Mouse (Mus musculus) cerebellum, postnatal 36 days (tissue): Measurements from ENCODE around the gene Limch1.
A peak's percentile ranks its signal among the peaks of the same experiment; 100 is the strongest.

Experiments
- DNase-seq, 2 experiments: peaks; one replicate each; pipeline ENCODE4 v3.0.0; 2021 to 2022; ENCODE audit warnings: mixed read lengths in 2 of 2

The Limch1 gene

GRCm38 (mm10) chr5:66989531-66989930 lies 243.9 kb downstream of the Limch1 start:
- DNase-seq = no peak

GRCm38 (mm10) chr5:66992401-66992800 lies 246.8 kb downstream of the Limch1 start:
- no peak for DNase-seq

- no peak for DNase-seq
Observed at GRCm38 (mm10) chr5:66993076-66993475, 247.4 kb downstream of the Limch1 start.

GRCm38 (mm10) chr5:66996124-66996523 lies 250.5 kb downstream of the Limch1 start:
- no peak for DNase-seq

GRCm38 (mm10) chr5:66996886-66997599 lies 251.4 kb downstream of the Limch1 start:
- DNase-seq = peak; percentile 82 to 85

- no peak for DNase-seq
Observed at GRCm38 (mm10) chr5:66997600-66997930, 251.9 kb downstream of the Limch1 start.

GRCm38 (mm10) chr5:66998341-66998740 lies 252.7 kb downstream of the Limch1 start:
- DNase-seq = no peak

- no peak for DNase-seq
Observed at GRCm38 (mm10) chr5:67002346-67002745, 256.7 kb downstream of the Limch1 start.

- no peak for DNase-seq
Observed at GRCm38 (mm10) chr5:67004619-67005018, 259.0 kb downstream of the Limch1 start.

- peak; percentile 71 to 79 for DNase-seq
Observed at GRCm38 (mm10) chr5:67011043-67011870, 265.6 kb downstream of the Limch1 start.

GRCm38 (mm10) chr5:67011985-67012384 lies 266.4 kb downstream of the Limch1 start:
- DNase-seq = peak in 1 of 2 experiments; percentile 28

GRCm38 (mm10) chr5:67013926-67014325 lies 268.3 kb downstream of the Limch1 start:
- no peak for DNase-seq

GRCm38 (mm10) chr5:67016450-67016849 lies 270.8 kb downstream of the Limch1 start:
- peak; percentile 81 to 84 for DNase-seq

- DNase-seq = peak; percentile 47 to 50
Observed at GRCm38 (mm10) chr5:67024459-67025050, 278.9 kb downstream of the Limch1 start.

- DNase-seq = peak; percentile 77 to 84
Observed at GRCm38 (mm10) chr5:67025095-67025494, 279.5 kb downstream of the Limch1 start.

- DNase-seq = peak in 1 of 2 experiments; percentile 35
Observed at GRCm38 (mm10) chr5:67025581-67025980, 280.0 kb downstream of the Limch1 start.

- no peak for DNase-seq
Observed at GRCm38 (mm10) chr5:67028786-67029185, 283.2 kb downstream of the Limch1 start.

- no peak for DNase-seq
Observed at GRCm38 (mm10) chr5:67029946-67030345, 284.3 kb downstream of the Limch1 start.

GRCm38 (mm10) chr5:67032601-67033000 lies 287.0 kb downstream of the Limch1 start:
- DNase-seq = no peak

GRCm38 (mm10) chr5:67043932-67044331 lies 298.3 kb downstream of the Limch1 start:
- no peak for DNase-seq

- peak; percentile 40 to 42 for DNase-seq
Observed at GRCm38 (mm10) chr5:67048003-67048402, 302.4 kb downstream of the Limch1 start.

- DNase-seq = no peak
Observed at GRCm38 (mm10) chr5:67057803-67058202, 312.2 kb downstream of the Limch1 start.

- no peak for DNase-seq
Observed at GRCm38 (mm10) chr5:67060519-67060918, 314.9 kb downstream of the Limch1 start.

- DNase-seq = no peak
Observed at GRCm38 (mm10) chr5:67063596-67063995, 318.0 kb downstream of the Limch1 start.
